Mouse (Mus musculus): ENCODE measurements around the gene Cabp4. TPM values are rescaled to one million over a fixed set of nuclear protein-coding genes. Genes with fewer than 3 reads are reported as not detected.

Cabp4 gene
- polyA plus RNA-seq, 1 experiment from 2014 or later, result not detected

- peak within 1 kb of the TSS; percentile 69 for H3K4me3 ChIP-seq
- peaks cover 34% of the 10 kb centered on the region for H3K36me3 ChIP-seq
- peaks cover 14% of the 10 kb centered on the region for H3K4me1 ChIP-seq
- peak within 1 kb of the TSS; percentile 84 for H3K9ac ChIP-seq
- WGBS, result 6% methylated on average over 42 of the region's 42 CpGs
- no peaks in the 10 kb centered on the region for H3K9me3 ChIP-seq
- peak; percentile 71 for ATAC-seq (ENCODE audit: insufficient number of reproducible peaks, insufficient read depth, low FRiP score, low TSS enrichment, low read depth)
- peak within 1 kb of the TSS; percentile 86 for H3K4me2 ChIP-seq
- H3K27me3 ChIP-seq, result no peaks in the 10 kb centered on the region
- peak within 1 kb of the TSS; percentile 81 for H3K27ac ChIP-seq
Measured at GRCm38 (mm10) chr19:4162646-4163542, 19.1 kb upstream of the Cabp4 start, which contains the start of gene Rps6kb2. Gene Rps6kb2, minus strand, starts transcription at chr19:4163354.

- peaks cover 14% of the 10 kb centered on the region for H3K4me1 ChIP-seq
- 95% methylated on average over 8 of the region's 8 CpGs for WGBS
- no peaks in the 10 kb centered on the region for H3K27me3 ChIP-seq
- H3K4me3 ChIP-seq, result no peak overlapping the region
- H3K27ac ChIP-seq, result no peak overlapping the region
- no peak for ATAC-seq (ENCODE audit: insufficient number of reproducible peaks, insufficient read depth, low FRiP score, low TSS enrichment, low read depth)
- H3K9ac ChIP-seq, result no peak overlapping the region
- H3K4me2 ChIP-seq, result no peak overlapping the region
- H3K36me3 ChIP-seq, result peaks cover 57% of the 10 kb centered on the region
- H3K9me3 ChIP-seq, result no peaks in the 10 kb centered on the region
Measured at GRCm38 (mm10) chr19:4159049-4159448, 15.2 kb upstream of the Cabp4 start.

GRCm38 (mm10) chr19:4156771-4157170, 12.9 kb upstream of the Cabp4 start:
- Histone ChIP-seq H3K36me3 (peaks cover 80% of the 10 kb centered on the region), H3K4me2 (no peak overlapping the region), H3K4me1 (no peaks in the 10 kb centered on the region), H3K9me3 (no peaks in the 10 kb centered on the region), H3K27me3 (no peaks in the 10 kb centered on the region), H3K9ac (no peak overlapping the region), H3K27ac (no peak overlapping the region), H3K4me3 (no peak overlapping the region)
- 95% methylated on average over 12 of the region's 12 CpGs for WGBS
- no peak for ATAC-seq (ENCODE audit: insufficient number of reproducible peaks, insufficient read depth, low FRiP score, low TSS enrichment, low read depth)

- no peaks in the 10 kb centered on the region for H3K9me3 ChIP-seq
- H3K27me3 ChIP-seq, result no peaks in the 10 kb centered on the region
- H3K9ac ChIP-seq, result no peak overlapping the region
- no peak for ATAC-seq (ENCODE audit: insufficient number of reproducible peaks, insufficient read depth, low FRiP score, low TSS enrichment, low read depth)
- no peak overlapping the region for H3K27ac ChIP-seq
- H3K4me3 ChIP-seq, result no peak overlapping the region
- 79% methylated on average over 20 of the region's 20 CpGs for WGBS
- peaks cover 79% of the 10 kb centered on the region for H3K36me3 ChIP-seq
- H3K4me2 ChIP-seq, result no peak overlapping the region
- no peaks in the 10 kb centered on the region for H3K4me1 ChIP-seq
Measured at GRCm38 (mm10) chr19:4156073-4156579, 12.3 kb upstream of the Cabp4 start.

GRCm38 (mm10) chr19:4155223-4156072, 11.6 kb upstream of the Cabp4 start:
- 73% methylated on average over 6 of the region's 6 CpGs for WGBS
- Histone ChIP-seq H3K4me2 (no peak overlapping the region), H3K27me3 (no peaks in the 10 kb centered on the region), H3K9me3 (no peaks in the 10 kb centered on the region), H3K4me1 (0 out of 2 replicates have a peak, but pooled peaks cover 4% of the 10 kb centered on the region), H3K27ac (0 out of 2 replicates have a peak overlapping the region, but pooled peaks have one; percentile 11), H3K4me3 (no peak overlapping the region), H3K9ac (no peak overlapping the region), H3K36me3 (peaks cover 81% of the 10 kb centered on the region)
- ATAC-seq (ENCODE audit: insufficient number of reproducible peaks, insufficient read depth, low FRiP score, low TSS enrichment, low read depth), result no peak

GRCm38 (mm10) chr19:4154437-4155222, 10.8 kb upstream of the Cabp4 start:
- no peak overlapping the region for H3K9ac ChIP-seq
- H3K27ac ChIP-seq, result 0 out of 2 replicates have a peak overlapping the region, but pooled peaks have one; percentile 11
- H3K4me1 ChIP-seq, result peaks cover 9% of the 10 kb centered on the region; the same call in 1 of the 2 replicates
- H3K36me3 ChIP-seq, result peaks cover 83% of the 10 kb centered on the region
- H3K4me3 ChIP-seq, result no peak overlapping the region
- ATAC-seq (ENCODE audit: insufficient number of reproducible peaks, insufficient read depth, low FRiP score, low TSS enrichment, low read depth), result no peak
- H3K27me3 ChIP-seq, result no peaks in the 10 kb centered on the region
- WGBS, result 78% methylated on average over 13 of the region's 13 CpGs
- H3K4me2 ChIP-seq, result no peak overlapping the region
- no peaks in the 10 kb centered on the region for H3K9me3 ChIP-seq

- H3K27me3 ChIP-seq, result no peaks in the 10 kb centered on the region
- H3K9me3 ChIP-seq, result no peaks in the 10 kb centered on the region
- 81% methylated on average over 11 of the region's 11 CpGs for WGBS
- 0 out of 2 replicates have a peak within 1 kb of the TSS, but pooled peaks have one; percentile 21 for H3K9ac ChIP-seq
- no peak within 1 kb of the TSS for H3K4me3 ChIP-seq
- peaks cover 72% of the 10 kb centered on the region for H3K36me3 ChIP-seq
- peaks cover 18% of the 10 kb centered on the region for H3K4me1 ChIP-seq
- no peak within 1 kb of the TSS for H3K4me2 ChIP-seq
- no peak for ATAC-seq (ENCODE audit: insufficient number of reproducible peaks, insufficient read depth, low FRiP score, low TSS enrichment, low read depth)
- H3K27ac ChIP-seq, result no peak within 1 kb of the TSS
Measured at GRCm38 (mm10) chr19:4153232-4153654, 9.4 kb upstream of the Cabp4 start, which contains the start of gene Ptprcap. Gene Ptprcap, plus strand, starts transcription at chr19:4153604.

- Histone ChIP-seq H3K9me3 (no peaks in the 10 kb centered on the region), H3K4me1 (peaks cover 24% of the 10 kb centered on the region), H3K4me2 (no peak overlapping the region), H3K9ac (0 out of 2 replicates have a peak overlapping the region, but pooled peaks have one; percentile 21), H3K27me3 (no peaks in the 10 kb centered on the region), H3K27ac (no peak overlapping the region), H3K36me3 (peaks cover 66% of the 10 kb centered on the region), H3K4me3 (no peak overlapping the region)
- 86% methylated on average over 8 of the region's 8 CpGs for WGBS
- ATAC-seq (ENCODE audit: insufficient number of reproducible peaks, insufficient read depth, low FRiP score, low TSS enrichment, low read depth), result no peak
Measured at GRCm38 (mm10) chr19:4152445-4153231, 8.8 kb upstream of the Cabp4 start.

GRCm38 (mm10) chr19:4151898-4152297, 8.1 kb upstream of the Cabp4 start:
- Histone ChIP-seq H3K36me3 (peaks cover 59% of the 10 kb centered on the region), H3K4me1 (peaks cover 24% of the 10 kb centered on the region), H3K4me3 (no peak overlapping the region), H3K9ac (no peak overlapping the region), H3K27ac (no peak overlapping the region), H3K4me2 (no peak overlapping the region), H3K27me3 (no peaks in the 10 kb centered on the region), H3K9me3 (no peaks in the 10 kb centered on the region)
- no peak for ATAC-seq (ENCODE audit: insufficient number of reproducible peaks, insufficient read depth, low FRiP score, low TSS enrichment, low read depth)
- 90% methylated on average over 5 of the region's 5 CpGs for WGBS

- Histone ChIP-seq H3K27me3 (no peaks in the 10 kb centered on the region), H3K4me1 (peaks cover 24% of the 10 kb centered on the region), H3K9ac (no peak overlapping the region), H3K36me3 (peaks cover 55% of the 10 kb centered on the region), H3K4me2 (no peak overlapping the region), H3K4me3 (no peak overlapping the region), H3K9me3 (no peaks in the 10 kb centered on the region), H3K27ac (no peak overlapping the region)
- WGBS, result 66% methylated on average over 5 of the region's 5 CpGs
- ATAC-seq (ENCODE audit: insufficient number of reproducible peaks, insufficient read depth, low FRiP score, low TSS enrichment, low read depth), result no peak
Measured at GRCm38 (mm10) chr19:4151488-4151860, 7.6 kb upstream of the Cabp4 start.

Measured in embryonic facial prominence, embryonic 13.5 days (tissue).